Mouse (Mus musculus) stomach, embryonic 14.5 days (tissue): ENCODE data around the gene Atp6v0a1. TPM values are rescaled to one million over a fixed set of nuclear protein-coding genes. Genes with fewer than 3 reads are reported as not detected.

Experiments used
- ATAC-seq: fragments of 200-750 bp; cut with Nextera tagmentation; 2 replicates; pipeline ENCODE4 v1.8.0; 2017; ENCODE audit warnings: low read depth, moderate TSS enrichment; ENCODE audit not compliant: insufficient number of reproducible peaks, insufficient read depth, low FRiP score
- H3K27ac ChIP-seq: fragments of 300-500 bp; sonication (generic); 2 replicates; pipeline ENCODE4 v1.5.1; 2014; ENCODE audit warnings: mild to moderate bottlenecking, low read length, moderate library complexity, mixed read lengths
- H3K27me3 ChIP-seq: fragments of 300-500 bp; sonication (generic); 2 replicates; pipeline ENCODE4 v1.6.1; 2014; ENCODE audit warnings: low read length, control low read depth, mixed read lengths; ENCODE audit not compliant: control insufficient read depth, insufficient read depth
- H3K36me3 ChIP-seq: fragments of 300-500 bp; sonication (generic); 2 replicates; pipeline ENCODE4 v1.6.1; 2014; ENCODE audit warnings: mild to moderate bottlenecking, control low read depth, low read length, moderate library complexity, mixed read lengths; ENCODE audit not compliant: control insufficient read depth, insufficient read depth
- H3K4me1 ChIP-seq: fragments of 300-500 bp; sonication (generic); 2 replicates; pipeline ENCODE4 v1.6.1; 2014; ENCODE audit warnings: low read length, control low read depth, mixed read lengths; ENCODE audit not compliant: control insufficient read depth, insufficient read depth
- H3K4me2 ChIP-seq: fragments of 300-500 bp; sonication (generic); replicated peaks from 2 replicates; pipeline ENCODE4 v1.6.1; 2014; ENCODE audit warnings: low read depth, low read length, control low read depth
- H3K4me3 ChIP-seq: fragments of 300-500 bp; sonication (generic); 2 replicates; pipeline ENCODE4 v1.5.1; 2014; ENCODE audit warnings: low read depth, low read length, control low read depth
- H3K9ac ChIP-seq: fragments of 300-500 bp; sonication (generic); replicated peaks from 2 replicates; pipeline ENCODE4 v1.6.1; 2014; ENCODE audit warnings: low read depth, mild to moderate bottlenecking, control low read depth, low read length, moderate library complexity, mixed read lengths
- H3K9me3 ChIP-seq: fragments of 300-500 bp; sonication (generic); 2 replicates; pipeline ENCODE4 v1.6.1; 2016; ENCODE audit warnings: low read depth, low read length, control low read depth; ENCODE audit not compliant: control insufficient read depth
- WGBS: fragments of 180-500 bp; shearing (Covaris S2); extraction: QIAGEN DNeasy Blood & Tissue Kit; methylation state at CpG from one replicate; pipeline ENCODE4 v1.1.7; 2014; 5-methylcytosine and 5-hydroxymethylcytosine counted together
- polyA plus RNA-seq: library from polyadenylated mRNA; unstranded; fragments of >200 nt; fragmentation: Nextera tagmentation; extraction: Ambion mirVana; gene quantifications from 2 replicates; pipeline ENCODE4 v1.2.1, GENCODE M21; 2014

Atp6v0a1 gene
- polyA plus RNA-seq, 1 experiment from 2014 or later: 42.0 TPM

GRCm38 (mm10) chr11:101024001-101024400 is 14.7 kb downstream of the Atp6v0a1 start:
- no peak for ATAC-seq
- no peak overlapping the region for H3K4me2 ChIP-seq

DNA sequence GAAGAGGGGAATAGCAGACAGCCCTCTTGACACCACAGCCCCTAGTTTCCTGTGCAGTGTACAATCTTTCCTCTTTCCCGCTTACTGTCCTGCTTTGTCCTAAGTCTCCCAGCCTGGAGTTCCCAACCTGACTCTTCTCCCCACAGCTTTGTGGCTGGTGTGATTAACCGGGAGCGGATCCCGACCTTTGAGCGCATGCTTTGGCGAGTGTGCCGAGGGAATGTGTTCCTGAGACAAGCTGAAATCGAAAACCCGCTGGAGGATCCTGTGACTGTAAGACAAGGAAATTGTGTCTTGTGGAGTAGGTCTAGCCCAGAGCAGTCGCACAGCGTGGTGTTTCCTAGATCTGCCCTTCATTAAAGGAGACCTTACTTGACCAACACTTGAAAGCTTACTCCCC is 17.9 kb downstream of the Atp6v0a1 start:
- no peaks in the 10 kb centered on the region for H3K9me3 ChIP-seq
- H3K27ac ChIP-seq: no peak overlapping the region
- H3K27me3 ChIP-seq: no peaks in the 10 kb centered on the region
- peaks cover 41% of the 10 kb centered on the region; the same call in 1 of the 2 replicates for H3K36me3 ChIP-seq
- ATAC-seq: no peak
- 0 out of 2 replicates have a peak, but pooled peaks cover 3% of the 10 kb centered on the region for H3K4me1 ChIP-seq
- H3K9ac ChIP-seq: no peak overlapping the region
- H3K4me3 ChIP-seq: no peak overlapping the region
- WGBS: 89% methylated on average over 11 of the region's 11 CpGs
- H3K4me2 ChIP-seq: no peak overlapping the region

More at GRCm38 (mm10) chr11:101024001-101024400, 14.7 kb downstream of the Atp6v0a1 start:
- 83% methylated on average over 4 of the region's 4 CpGs for WGBS
- Histone ChIP-seq H3K36me3 (peaks cover 35% of the 10 kb centered on the region), H3K4me1 (no peaks in the 10 kb centered on the region), H3K4me3 (no peak overlapping the region), H3K27me3 (no peaks in the 10 kb centered on the region), H3K9me3 (no peaks in the 10 kb centered on the region), H3K27ac (no peak overlapping the region), H3K9ac (no peak overlapping the region)

DNA sequence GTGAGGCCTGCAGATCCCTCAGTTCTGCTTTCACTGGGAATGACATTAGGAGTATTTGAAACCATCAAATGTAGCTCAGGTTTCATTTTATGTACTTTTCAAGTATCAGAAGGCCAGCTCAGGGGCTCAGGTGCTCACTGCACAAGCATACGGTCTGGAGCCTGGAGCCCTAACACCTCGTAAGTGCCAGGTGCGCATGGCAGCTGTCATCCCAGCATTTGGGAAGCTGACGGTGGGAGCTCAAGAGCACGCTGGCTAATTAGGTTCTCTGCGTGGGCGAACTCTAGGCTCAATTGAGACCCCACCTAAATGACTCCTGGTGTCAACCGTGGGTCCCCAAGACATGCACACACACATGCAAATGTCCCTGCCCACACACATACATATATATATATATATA is 20.1 kb downstream of the Atp6v0a1 start:
- Histone ChIP-seq H3K9ac (no peak overlapping the region), H3K36me3 (peaks cover 42% of the 10 kb centered on the region), H3K4me2 (no peak overlapping the region), H3K27ac (no peak overlapping the region), H3K9me3 (no peaks in the 10 kb centered on the region), H3K4me1 (0 out of 2 replicates have a peak, but pooled peaks cover 3% of the 10 kb centered on the region), H3K27me3 (no peaks in the 10 kb centered on the region), H3K4me3 (no peak overlapping the region)
- 89% methylated on average over 8 of the region's 8 CpGs for WGBS
- no peak for ATAC-seq

- 0 out of 2 replicates have a peak, but pooled peaks cover 3% of the 10 kb centered on the region for H3K4me1 ChIP-seq
- no peak overlapping the region for H3K4me3 ChIP-seq
- no peak overlapping the region for H3K9ac ChIP-seq
- 63% methylated on average over 10 of the region's 10 CpGs for WGBS
- no peaks in the 10 kb centered on the region for H3K9me3 ChIP-seq
- peak overlapping the region; percentile 15; the same call in 1 of the 2 replicates for H3K27ac ChIP-seq
- no peak for ATAC-seq
- H3K27me3 ChIP-seq: no peaks in the 10 kb centered on the region
- no peak overlapping the region for H3K4me2 ChIP-seq
- peaks cover 42% of the 10 kb centered on the region for H3K36me3 ChIP-seq
Observed at GRCm38 (mm10) chr11:101030136-101030807, 21.0 kb downstream of the Atp6v0a1 start.

DNA sequence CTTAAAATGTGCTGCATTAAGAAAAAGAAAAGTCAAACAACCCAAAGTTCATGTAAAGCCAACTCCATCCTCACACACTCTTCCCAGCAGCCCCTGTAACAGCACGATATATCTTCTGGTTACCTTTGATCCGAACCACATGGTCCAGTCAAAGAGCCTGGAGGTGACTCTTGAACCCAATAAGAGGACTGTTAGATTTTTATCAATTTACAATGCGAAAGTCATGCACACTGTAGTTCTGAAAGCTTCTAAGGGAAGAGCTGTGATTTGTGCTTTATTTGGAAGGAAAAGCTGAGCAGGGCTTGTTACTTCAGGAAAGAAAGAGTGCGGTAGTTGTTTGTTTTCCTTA is 21.5 kb downstream of the Atp6v0a1 start:
- Histone ChIP-seq H3K9me3 (no peaks in the 10 kb centered on the region), H3K9ac (no peak overlapping the region), H3K27me3 (no peaks in the 10 kb centered on the region), H3K27ac (peak overlapping the region; percentile 2; the same call in 1 of the 2 replicates), H3K4me3 (no peak overlapping the region), H3K4me2 (no peak overlapping the region), H3K36me3 (peaks cover 42% of the 10 kb centered on the region), H3K4me1 (0 out of 2 replicates have a peak, but pooled peaks cover 3% of the 10 kb centered on the region)
- no peak for ATAC-seq
- WGBS: 70% methylated on average over 4 of the region's 4 CpGs

DNA sequence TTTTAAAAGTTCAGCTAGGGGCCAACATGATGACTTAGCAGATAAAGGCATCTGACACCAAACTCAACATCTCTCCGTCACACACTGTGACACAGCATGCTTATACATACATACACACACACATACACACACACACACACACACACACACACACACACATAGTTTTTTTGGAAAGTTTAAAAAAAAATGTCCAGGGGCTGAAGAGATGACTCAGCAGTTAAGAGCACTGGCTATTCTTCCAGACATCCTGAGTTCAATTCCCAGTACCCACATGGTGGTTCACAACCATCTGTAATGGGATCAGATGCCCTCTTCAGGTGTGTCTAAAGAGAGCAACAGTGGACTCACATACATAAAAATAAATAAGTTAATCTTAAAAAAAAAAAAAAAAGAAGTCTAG is 22.2 kb downstream of the Atp6v0a1 start:
- H3K9ac ChIP-seq: no peak overlapping the region
- WGBS: 83% methylated on average over 1 of the region's 1 CpGs
- peaks cover 39% of the 10 kb centered on the region for H3K36me3 ChIP-seq
- no peaks in the 10 kb centered on the region for H3K27me3 ChIP-seq
- no peak overlapping the region for H3K27ac ChIP-seq
- 0 out of 2 replicates have a peak, but pooled peaks cover 3% of the 10 kb centered on the region for H3K4me1 ChIP-seq
- no peak overlapping the region for H3K4me3 ChIP-seq
- H3K4me2 ChIP-seq: no peak overlapping the region
- no peak for ATAC-seq
- no peaks in the 10 kb centered on the region for H3K9me3 ChIP-seq

- ATAC-seq: no peak
- no peak overlapping the region for H3K4me2 ChIP-seq
- no peak overlapping the region for H3K27ac ChIP-seq
- no peak overlapping the region for H3K4me3 ChIP-seq
- H3K36me3 ChIP-seq: peaks cover 43% of the 10 kb centered on the region
- WGBS: 94% methylated on average over 17 of the region's 17 CpGs
- H3K4me1 ChIP-seq: 0 out of 2 replicates have a peak, but pooled peaks cover 3% of the 10 kb centered on the region
- no peaks in the 10 kb centered on the region for H3K9me3 ChIP-seq
- H3K9ac ChIP-seq: no peak overlapping the region
- H3K27me3 ChIP-seq: no peaks in the 10 kb centered on the region
Observed at GRCm38 (mm10) chr11:101033856-101034500, 24.7 kb downstream of the Atp6v0a1 start.

- no peak overlapping the region for H3K4me3 ChIP-seq
- no peak overlapping the region for H3K9ac ChIP-seq
- no peak overlapping the region for H3K27ac ChIP-seq
- H3K4me1 ChIP-seq: 0 out of 2 replicates have a peak, but pooled peaks cover 3% of the 10 kb centered on the region
- no peak overlapping the region for H3K4me2 ChIP-seq
- H3K9me3 ChIP-seq: no peaks in the 10 kb centered on the region
- ATAC-seq: no peak
- H3K36me3 ChIP-seq: peaks cover 46% of the 10 kb centered on the region
- 89% methylated on average over 8 of the region's 8 CpGs for WGBS
- H3K27me3 ChIP-seq: no peaks in the 10 kb centered on the region
Observed at GRCm38 (mm10) chr11:101034614-101035327, 25.5 kb downstream of the Atp6v0a1 start.
